Mouse (Mus musculus): ENCODE results near the gene Gm20721. TPM values are rescaled to one million over a fixed set of nuclear protein-coding genes. Genes with fewer than 3 reads are reported as not detected.

Gene Gm20721
- polyA plus RNA-seq, 1 experiment from 2014 or later, result 14.6 TPM

- 42% methylated on average over 2 of the region's 2 CpGs for WGBS
- DNase-seq (ENCODE audit: low spot score), result no peak
- Histone ChIP-seq H3K27me3 (replicated peaks; ENCODE audit: low read depth, poor library complexity, severe bottlenecking) (peaks cover 33% of the 10 kb centered on the region), H3K9me3 (peaks cover 36% of the 10 kb centered on the region), H3K4me3 (peak overlapping the region; percentile 54), H3K4me1 (peaks cover 47% of the 10 kb centered on the region), H3K27ac (replicated peaks) (peak overlapping the region; percentile 19; the same call in 1 of the 2 replicates), H3K36me3 (replicated peaks) (peaks cover 76% of the 10 kb centered on the region)
Measured at GRCm38 (mm10) chr2:174291662-174292030, 54.9 kb downstream of the Gm20721 start.

GRCm38 (mm10) chr2:174291029-174291661 is 55.4 kb downstream of the Gm20721 start:
- H3K27ac ChIP-seq (replicated peaks), result peak overlapping the region; percentile 19; the same call in 1 of the 2 replicates
- DNase-seq (ENCODE audit: low spot score), result no peak
- peaks cover 36% of the 10 kb centered on the region for H3K9me3 ChIP-seq
- peaks cover 42% of the 10 kb centered on the region for H3K4me1 ChIP-seq
- 56% methylated on average over 8 of the region's 8 CpGs for WGBS
- H3K36me3 ChIP-seq (replicated peaks), result peaks cover 81% of the 10 kb centered on the region
- H3K4me3 ChIP-seq, result peak overlapping the region; percentile 54
- H3K27me3 ChIP-seq (replicated peaks; ENCODE audit: low read depth, poor library complexity, severe bottlenecking), result peaks cover 38% of the 10 kb centered on the region

- peaks cover 50% of the 10 kb centered on the region for H3K4me1 ChIP-seq
- peaks cover 39% of the 10 kb centered on the region for H3K9me3 ChIP-seq
- DNase-seq (ENCODE audit: low spot score), result no peak
- peaks cover 91% of the 10 kb centered on the region for H3K36me3 ChIP-seq (replicated peaks)
- peaks cover 61% of the 10 kb centered on the region for H3K27me3 ChIP-seq (replicated peaks; ENCODE audit: low read depth, poor library complexity, severe bottlenecking)
- H3K27ac ChIP-seq (replicated peaks), result no peak overlapping the region
- no peak overlapping the region for H3K4me3 ChIP-seq
- 60% methylated on average over 12 of the region's 12 CpGs for WGBS
Measured at GRCm38 (mm10) chr2:174288673-174289430, 57.7 kb downstream of the Gm20721 start.

- Histone ChIP-seq H3K27me3 (replicated peaks; ENCODE audit: low read depth, poor library complexity, severe bottlenecking) (peaks cover 68% of the 10 kb centered on the region), H3K27ac (replicated peaks) (no peak overlapping the region), H3K4me1 (peaks cover 46% of the 10 kb centered on the region), H3K9me3 (peaks cover 39% of the 10 kb centered on the region), H3K4me3 (peak overlapping the region; percentile 55; the same call in 1 of the 2 replicates), H3K36me3 (replicated peaks) (peaks cover 97% of the 10 kb centered on the region)
- DNase-seq (ENCODE audit: low spot score), result no peak
- 34% methylated on average over 7 of the region's 7 CpGs for WGBS
Measured at GRCm38 (mm10) chr2:174287921-174288320, 58.6 kb downstream of the Gm20721 start.

- Histone ChIP-seq H3K27me3 (replicated peaks; ENCODE audit: low read depth, poor library complexity, severe bottlenecking) (peaks cover 68% of the 10 kb centered on the region), H3K4me3 (peak overlapping the region; percentile 55), H3K4me1 (peaks cover 27% of the 10 kb centered on the region), H3K27ac (replicated peaks) (no peak overlapping the region), H3K9me3 (peaks cover 39% of the 10 kb centered on the region), H3K36me3 (replicated peaks) (peaks cover 99% of the 10 kb centered on the region)
- DNase-seq (ENCODE audit: low spot score), result peak; percentile 42
- WGBS, result 52% methylated on average over 34 of the region's 34 CpGs
Measured at GRCm38 (mm10) chr2:174285921-174286470, 60.5 kb downstream of the Gm20721 start.

- Histone ChIP-seq H3K4me3 (peak overlapping the region; percentile 55), H3K4me1 (peaks cover 19% of the 10 kb centered on the region), H3K36me3 (replicated peaks) (peaks cover 99% of the 10 kb centered on the region), H3K27ac (replicated peaks) (peak overlapping the region; percentile 53; the same call in 1 of the 2 replicates), H3K9me3 (peaks cover 39% of the 10 kb centered on the region), H3K27me3 (replicated peaks; ENCODE audit: low read depth, poor library complexity, severe bottlenecking) (peaks cover 68% of the 10 kb centered on the region)
- peak; percentile 66 for DNase-seq (ENCODE audit: low spot score)
- 45% methylated on average over 58 of the region's 58 CpGs for WGBS
Measured at GRCm38 (mm10) chr2:174284807-174285457, 61.6 kb downstream of the Gm20721 start.

GRCm38 (mm10) chr2:174284011-174284410 is 62.5 kb downstream of the Gm20721 start, which contains the start of gene Gnas:
TSS of gene Gnas (plus strand) at chr2:174284320.
- peaks cover 39% of the 10 kb centered on the region for H3K9me3 ChIP-seq
- H3K36me3 ChIP-seq (replicated peaks), result peaks cover 100% of the 10 kb centered on the region
- H3K4me3 ChIP-seq, result peak within 1 kb of the TSS; percentile 55
- H3K27me3 ChIP-seq (replicated peaks; ENCODE audit: low read depth, poor library complexity, severe bottlenecking), result peaks cover 59% of the 10 kb centered on the region
- DNase-seq (ENCODE audit: low spot score), result peak; percentile 80
- WGBS, result 48% methylated on average over 19 of the region's 19 CpGs
- H3K4me1 ChIP-seq, result peaks cover 18% of the 10 kb centered on the region; the same call in 1 of the 2 replicates
- H3K27ac ChIP-seq (replicated peaks), result peak within 1 kb of the TSS; percentile 53; the same call in 1 of the 2 replicates

GRCm38 (mm10) chr2:174283341-174283740 is 63.2 kb downstream of the Gm20721 start:
- Histone ChIP-seq H3K4me1 (peaks cover 12% of the 10 kb centered on the region; the same call in 1 of the 2 replicates), H3K9me3 (peaks cover 39% of the 10 kb centered on the region), H3K36me3 (replicated peaks) (peaks cover 100% of the 10 kb centered on the region), H3K4me3 (peak overlapping the region; percentile 55), H3K27ac (replicated peaks) (no peak overlapping the region), H3K27me3 (replicated peaks; ENCODE audit: low read depth, poor library complexity, severe bottlenecking) (peaks cover 52% of the 10 kb centered on the region)
- DNase-seq (ENCODE audit: low spot score), result no peak
- 50% methylated on average over 11 of the region's 11 CpGs for WGBS

Other genes starting within 250 kb of the Gm20721 start
- gene Npepl1, start 236.4 kb downstream of the Gm20721 start, polyA plus RNA-seq (2016; fragmentation: Nextera tagmentation; extraction: Ambion mirVana), result 38.4 and 40.5 TPM in 2 replicates
- 1,270 and 1,303 TPM in 2 replicates for gene Gnas, start 62.4 kb downstream of the Gm20721 start, polyA plus RNA-seq (2016; fragmentation: Nextera tagmentation; extraction: Ambion mirVana)
- 195 and 208 TPM in 2 replicates for gene Nelfcd, start 69.1 kb upstream of the Gm20721 start, polyA plus RNA-seq (2016; fragmentation: Nextera tagmentation; extraction: Ambion mirVana)
- gene Ctsz, start 92.3 kb upstream of the Gm20721 start, polyA plus RNA-seq (2016; fragmentation: Nextera tagmentation; extraction: Ambion mirVana), result 92.6 and 95.4 TPM in 2 replicates
- gene Tubb1, start 104.0 kb upstream of the Gm20721 start, polyA plus RNA-seq (2016; fragmentation: Nextera tagmentation; extraction: Ambion mirVana), result 4.3 and 5.2 TPM in 2 replicates
- 555 and 612 TPM in 2 replicates for gene Atp5e, start 117.4 kb upstream of the Gm20721 start, polyA plus RNA-seq (2016; fragmentation: Nextera tagmentation; extraction: Ambion mirVana)
- 121 and 133 TPM in 2 replicates for gene Prelid3b, start 126.4 kb upstream of the Gm20721 start, polyA plus RNA-seq (2016; fragmentation: Nextera tagmentation; extraction: Ambion mirVana)